Mouse (Mus musculus) embryonic facial prominence, embryonic 10.5 days (tissue): Measurements from ENCODE around the gene Tmub2. TPM values are rescaled to one million over a fixed set of nuclear protein-coding genes. Genes with fewer than 3 reads are reported as not detected.
"Not testable (repeated sequence)": the region's sequence is repeated elsewhere in the genome, so short reads cannot be mapped to it uniquely, and the experiment has no call there.

Source experiments
- DNase-seq: peaks from one replicate; pipeline ENCODE4 v3.0.0-alpha.2; 2017; ENCODE audit warnings: low spot score
- H3K27ac ChIP-seq: fragments of 300-500 bp; sonication (generic); replicated peaks from 2 replicates; pipeline ENCODE4 v1.5.1; 2016; ENCODE audit warnings: mild to moderate bottlenecking
- H3K27me3 ChIP-seq: fragments of 300-500 bp; sonication (generic); replicated peaks from 2 replicates; pipeline ENCODE4 v1.6.1; 2016; ENCODE audit warnings: low read depth, mild to moderate bottlenecking; ENCODE audit not compliant: poor library complexity, severe bottlenecking
- H3K36me3 ChIP-seq: fragments of 300-500 bp; sonication (generic); replicated peaks from 2 replicates; pipeline ENCODE4 v1.6.1; 2016; ENCODE audit warnings: mild to moderate bottlenecking, moderate library complexity
- H3K4me1 ChIP-seq: fragments of 300-500 bp; sonication (generic); 2 replicates; pipeline ENCODE4 v1.6.1; 2016
- H3K4me3 ChIP-seq: fragments of 300-500 bp; sonication (generic); 2 replicates; pipeline ENCODE4 v1.5.1; 2016; ENCODE audit warnings: mild to moderate bottlenecking, moderate library complexity
- H3K9me3 ChIP-seq: fragments of 300-500 bp; sonication (generic); 2 replicates; pipeline ENCODE4 v1.6.1; 2016; ENCODE audit warnings: mild to moderate bottlenecking
- WGBS: fragments of 180-500 bp; shearing (Covaris S2); methylation state at CpG from one replicate; pipeline ENCODE4 v1.1.7; 2016; 5-methylcytosine and 5-hydroxymethylcytosine counted together
- polyA plus RNA-seq: library from polyadenylated mRNA; unstranded; fragments of >200 nt; fragmentation: Nextera tagmentation; extraction: Ambion mirVana; gene quantifications from 2 replicates; pipeline ENCODE4 v1.2.1, GENCODE M21; 2016

Tmub2 gene
- polyA plus RNA-seq, 1 experiment from 2014 or later, result 46.2 TPM

DNA sequence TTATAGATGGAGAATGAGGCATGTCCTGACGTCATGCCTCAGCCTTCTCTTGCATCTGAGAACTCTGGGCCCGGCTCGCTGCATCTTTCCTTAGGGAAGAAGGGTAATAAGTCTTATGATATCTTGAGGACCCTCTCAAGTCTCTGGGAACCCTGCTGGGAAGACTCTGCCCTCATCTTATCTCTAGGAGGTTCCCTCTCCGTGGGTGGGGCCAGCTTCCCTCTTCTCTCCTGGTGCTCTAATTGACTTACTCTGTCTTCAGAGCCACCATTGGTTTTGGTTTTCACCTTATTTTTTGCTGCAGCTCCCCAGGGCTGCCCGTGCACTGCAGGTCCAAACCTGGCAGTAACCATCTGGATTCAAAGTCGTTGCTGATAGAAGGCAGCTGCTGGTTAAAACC, 26.6 kb upstream of the Tmub2 start:
- peaks cover 19% of the 10 kb centered on the region for H3K4me1 ChIP-seq
- no peaks in the 10 kb centered on the region for H3K9me3 ChIP-seq
- H3K27ac ChIP-seq, result no peak overlapping the region
- 84% methylated on average over 6 of the region's 6 CpGs for WGBS
- H3K4me3 ChIP-seq, result no peak overlapping the region
- no peaks in the 10 kb centered on the region for H3K27me3 ChIP-seq
- no peak for DNase-seq
- peaks cover 95% of the 10 kb centered on the region for H3K36me3 ChIP-seq

DNA sequence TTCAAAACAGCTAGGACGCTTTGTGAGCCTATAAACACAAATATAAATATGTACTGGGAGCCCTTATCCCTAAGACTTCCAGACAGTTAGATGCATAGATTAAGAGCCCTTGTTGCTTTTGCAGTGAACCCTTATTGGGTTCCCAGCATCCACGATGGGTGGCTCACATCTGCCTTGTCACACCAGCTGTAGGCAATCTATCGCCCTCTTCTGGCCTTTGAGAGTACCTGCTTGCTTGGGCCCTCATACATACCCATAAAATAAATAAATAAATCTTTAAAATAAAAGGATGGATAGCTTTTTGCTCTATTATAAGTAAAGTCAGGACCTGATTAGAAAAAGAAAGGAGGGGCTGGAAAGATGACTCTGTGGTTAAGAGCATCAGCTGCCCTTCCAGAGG, 26.2 kb upstream of the Tmub2 start:
- no peak overlapping the region for H3K27ac ChIP-seq
- no peak for DNase-seq
- no peaks in the 10 kb centered on the region for H3K27me3 ChIP-seq
- no peak overlapping the region for H3K4me3 ChIP-seq
- 91% methylated on average over 3 of the region's 3 CpGs for WGBS
- H3K4me1 ChIP-seq, result peaks cover 19% of the 10 kb centered on the region
- H3K9me3 ChIP-seq, result no peaks in the 10 kb centered on the region
- peaks cover 96% of the 10 kb centered on the region for H3K36me3 ChIP-seq

DNA sequence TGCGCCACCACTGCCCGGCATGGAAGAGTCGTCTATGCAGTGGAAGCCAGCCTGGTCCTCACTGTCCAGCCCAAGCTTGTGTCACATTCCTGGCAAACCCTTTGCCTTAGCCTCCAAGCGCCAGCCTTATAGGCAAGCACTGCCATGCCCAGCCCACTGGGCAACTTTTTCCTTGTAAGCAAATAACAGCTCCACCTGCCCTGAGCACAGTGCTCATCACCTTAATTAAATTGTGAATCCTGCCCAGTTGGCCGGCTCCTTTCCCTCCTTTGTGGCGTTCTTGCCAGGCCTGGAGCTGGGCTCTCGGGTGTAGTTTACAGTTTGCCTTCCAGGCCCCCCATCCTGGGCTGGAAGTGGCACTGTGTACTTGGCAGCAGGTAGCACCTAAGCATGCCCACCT, 21.5 kb upstream of the Tmub2 start:
- H3K27me3 ChIP-seq, result no peaks in the 10 kb centered on the region
- H3K36me3 ChIP-seq, result peaks cover 72% of the 10 kb centered on the region
- H3K4me1 ChIP-seq, result peaks cover 18% of the 10 kb centered on the region
- H3K4me3 ChIP-seq, result no peak overlapping the region
- WGBS, result 92% methylated on average over 7 of the region's 7 CpGs
- H3K9me3 ChIP-seq, result no peaks in the 10 kb centered on the region
- no peak for DNase-seq
- no peak overlapping the region for H3K27ac ChIP-seq

DNA sequence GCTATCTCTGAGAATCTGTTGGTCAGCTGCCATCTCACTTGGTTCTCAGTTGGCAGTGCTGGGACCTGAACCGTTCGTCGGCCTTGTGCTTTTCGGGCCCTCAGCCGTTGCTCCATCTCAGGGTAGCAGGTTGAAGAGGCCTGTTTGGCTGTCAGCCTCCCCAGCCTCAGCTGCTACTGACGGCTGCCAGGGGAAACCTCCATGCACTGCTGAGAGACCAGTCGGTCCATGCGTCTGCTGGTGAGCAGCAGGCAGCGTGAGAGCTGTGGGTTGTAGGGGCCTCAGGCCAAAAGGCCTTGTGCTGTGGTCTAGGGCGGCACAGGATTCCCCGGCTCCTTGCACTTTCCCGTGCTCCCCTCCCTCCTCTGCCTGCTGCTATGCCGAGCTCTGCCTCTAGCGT, 18.9 kb upstream of the Tmub2 start:
- Histone ChIP-seq H3K4me1 (peaks cover 18% of the 10 kb centered on the region), H3K9me3 (no peaks in the 10 kb centered on the region), H3K36me3 (peaks cover 48% of the 10 kb centered on the region), H3K27ac (no peak overlapping the region), H3K27me3 (no peaks in the 10 kb centered on the region), H3K4me3 (no peak overlapping the region)
- no peak for DNase-seq
- WGBS, result 64% methylated on average over 14 of the region's 14 CpGs

DNA sequence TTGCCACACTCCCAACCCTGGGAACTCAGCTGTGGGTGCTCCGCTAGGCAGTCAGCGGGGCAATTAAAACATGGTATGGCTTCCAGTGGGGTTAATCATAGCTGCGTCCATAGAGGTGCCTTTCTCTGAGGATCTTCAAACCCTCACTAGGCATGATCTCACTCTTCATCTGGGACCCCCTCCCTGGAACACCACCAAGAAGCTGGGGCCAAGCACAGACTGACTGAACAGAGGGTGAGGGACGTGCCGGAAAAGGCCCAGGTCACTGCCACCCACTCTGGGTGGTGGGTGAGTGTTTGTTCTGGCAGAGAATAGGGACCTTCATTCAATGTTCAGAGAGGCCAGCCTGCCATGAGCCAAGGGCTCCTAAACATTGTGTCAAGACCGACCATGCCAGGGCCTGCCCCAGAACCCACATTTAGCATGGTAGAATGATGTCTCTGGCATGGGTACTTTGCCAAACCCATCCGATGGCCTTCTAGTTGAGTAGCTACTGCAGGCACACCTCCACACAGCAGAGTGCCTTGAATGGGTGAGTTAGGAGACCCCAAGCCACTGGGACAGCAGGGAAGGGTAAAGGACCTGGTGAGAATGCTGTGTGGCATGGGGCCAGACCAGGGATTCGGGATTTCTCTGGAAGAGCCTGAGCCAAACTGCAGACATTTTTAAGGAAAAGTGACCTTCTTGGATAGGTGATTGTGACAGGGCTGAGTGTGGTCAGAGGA, 17.9 kb upstream of the Tmub2 start:
- no peak overlapping the region for H3K4me3 ChIP-seq
- no peak for DNase-seq
- H3K27me3 ChIP-seq, result no peaks in the 10 kb centered on the region
- H3K27ac ChIP-seq, result no peak overlapping the region
- no peaks in the 10 kb centered on the region for H3K9me3 ChIP-seq
- WGBS, result 86% methylated on average over 8 of the region's 8 CpGs
- H3K4me1 ChIP-seq, result peaks cover 18% of the 10 kb centered on the region
- peaks cover 38% of the 10 kb centered on the region for H3K36me3 ChIP-seq

DNA sequence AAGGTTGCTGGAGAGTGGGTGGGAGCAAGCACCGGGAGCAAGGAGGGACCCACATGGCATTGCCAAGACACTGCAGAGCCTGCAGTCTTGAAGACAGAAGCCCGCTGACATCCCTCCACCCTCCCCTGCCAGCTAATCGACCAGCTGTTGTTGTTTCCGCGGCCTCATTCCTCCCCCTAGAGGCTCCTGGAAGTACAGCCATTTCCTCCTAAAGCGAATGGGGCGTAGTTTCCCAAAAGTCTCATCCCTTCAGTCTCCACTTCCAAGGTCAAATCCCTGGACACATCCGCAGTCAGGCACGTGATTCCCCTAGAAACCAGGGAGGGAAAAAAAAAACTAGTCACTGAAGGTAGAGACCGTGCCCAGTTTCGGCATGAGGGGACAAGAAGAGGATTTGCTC, 17.3 kb upstream of the Tmub2 start:
- Histone ChIP-seq H3K4me1 (peaks cover 18% of the 10 kb centered on the region), H3K27ac (no peak overlapping the region), H3K36me3 (peaks cover 32% of the 10 kb centered on the region), H3K9me3 (no peaks in the 10 kb centered on the region), H3K4me3 (no peak overlapping the region), H3K27me3 (no peaks in the 10 kb centered on the region)
- peak; percentile 81 for DNase-seq
- WGBS, result 8% methylated on average over 11 of the region's 11 CpGs

DNA sequence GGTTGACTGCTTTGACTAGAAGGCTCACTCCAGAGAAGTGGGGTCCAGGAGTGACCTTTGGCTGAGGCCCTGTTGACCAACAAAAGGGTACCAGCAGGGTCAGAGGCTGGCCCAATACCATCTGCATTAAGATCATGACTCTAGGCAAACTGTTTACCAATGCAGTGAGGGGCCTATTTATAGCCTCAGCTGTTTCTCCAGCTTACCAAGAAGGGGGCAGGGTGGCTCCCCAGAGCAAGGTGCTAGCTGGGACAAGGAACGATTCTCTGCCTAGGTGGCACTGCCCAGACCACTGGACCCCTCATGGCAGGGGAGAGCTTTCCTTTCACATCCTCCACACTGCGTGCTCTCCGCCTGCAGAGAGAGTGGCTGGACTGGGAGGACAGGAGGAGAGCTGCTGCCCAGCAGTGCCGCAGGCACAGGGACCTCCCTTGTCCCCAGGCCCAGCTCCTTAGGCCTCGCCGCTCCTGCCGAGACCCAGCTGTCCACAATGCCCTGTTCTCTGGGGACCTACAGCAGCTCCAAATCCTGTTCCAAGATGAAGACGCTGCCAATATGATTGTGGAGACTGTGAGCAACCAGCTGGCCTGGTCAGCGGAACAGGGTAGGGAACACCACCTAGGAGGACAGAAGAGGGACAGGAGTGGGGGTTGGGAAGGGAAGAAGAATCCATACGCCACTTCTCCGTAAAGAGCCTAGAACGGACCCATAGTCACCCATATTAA, 16.0 kb upstream of the Tmub2 start, which contains the start of gene Asb16:
Gene Asb16 (plus strand): TSS at position 224 of the 725 bp plus-strand sequence.
- Histone ChIP-seq H3K9me3 (no peaks in the 10 kb centered on the region), H3K4me1 (peaks cover 18% of the 10 kb centered on the region), H3K36me3 (peaks cover 20% of the 10 kb centered on the region), H3K27ac (no peak within 1 kb of the TSS), H3K27me3 (0 out of 2 replicates have a peak, but pooled peaks cover 3% of the 10 kb centered on the region), H3K4me3 (no peak within 1 kb of the TSS)
- no peak for DNase-seq
- WGBS, result 87% methylated on average over 12 of the region's 12 CpGs

DNA sequence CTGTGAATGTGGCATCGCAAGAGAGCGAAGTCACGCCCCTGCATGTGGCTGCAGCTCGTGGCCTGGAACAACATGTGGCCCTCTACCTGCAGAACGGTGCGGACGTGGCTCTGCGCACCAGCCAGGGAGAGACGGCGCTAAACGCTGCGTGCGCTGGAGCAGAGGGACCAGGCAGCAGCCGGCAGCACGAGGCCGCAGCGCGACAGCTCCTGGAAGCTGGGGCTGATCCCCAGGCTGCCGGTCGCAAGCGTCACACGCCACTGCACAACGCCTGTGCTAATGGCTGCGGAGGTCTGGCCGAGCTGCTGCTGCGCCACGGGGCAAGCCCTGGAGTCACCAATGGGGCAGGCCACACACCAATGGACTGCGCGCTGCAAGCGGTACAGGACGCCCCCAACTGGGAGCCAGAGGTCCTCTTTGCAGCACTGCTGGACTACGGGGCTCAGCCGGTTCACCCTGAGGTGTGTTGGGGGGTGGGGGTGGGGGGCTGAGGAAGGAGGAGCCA, 8.3 kb upstream of the Tmub2 start:
- peaks cover 34% of the 10 kb centered on the region for H3K27me3 ChIP-seq
- peak overlapping the region; percentile 81 for H3K27ac ChIP-seq
- no peaks in the 10 kb centered on the region for H3K9me3 ChIP-seq
- H3K4me3 ChIP-seq, result peak overlapping the region; percentile 60
- H3K4me1 ChIP-seq, result peaks cover 21% of the 10 kb centered on the region
- no peaks in the 10 kb centered on the region for H3K36me3 ChIP-seq
- DNase-seq, result peak; percentile 77
- 1% methylated on average over 33 of the region's 33 CpGs for WGBS

DNA sequence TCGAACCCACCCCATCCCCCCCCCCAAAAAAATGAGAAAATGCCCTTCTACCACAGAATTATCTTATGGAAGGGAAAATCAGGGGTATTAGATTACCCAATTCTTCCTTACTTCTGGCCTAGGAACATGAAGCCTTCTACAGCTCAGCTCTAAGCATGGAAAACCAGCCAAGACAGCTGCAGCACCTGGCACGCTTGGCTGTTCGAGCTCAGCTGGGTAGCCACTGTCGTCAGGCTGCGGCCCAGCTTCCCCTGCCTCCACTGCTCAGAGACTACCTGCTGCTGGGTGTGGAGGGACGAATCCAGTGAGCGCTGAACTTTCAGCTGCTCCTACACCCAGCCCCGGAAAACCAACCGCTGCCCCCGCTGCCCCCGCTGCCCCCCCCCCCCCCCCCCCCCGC, 7.0 kb upstream of the Tmub2 start:
- no peak for DNase-seq
- H3K36me3 ChIP-seq, result no peaks in the 10 kb centered on the region
- no peak overlapping the region for H3K4me3 ChIP-seq
- H3K9me3 ChIP-seq, result no peaks in the 10 kb centered on the region
- 57% methylated on average over 9 of the region's 12 CpGs for WGBS
- H3K27me3 ChIP-seq, result peaks cover 31% of the 10 kb centered on the region
- H3K4me1 ChIP-seq, result peaks cover 21% of the 10 kb centered on the region
- H3K27ac ChIP-seq, result no peak overlapping the region

DNA sequence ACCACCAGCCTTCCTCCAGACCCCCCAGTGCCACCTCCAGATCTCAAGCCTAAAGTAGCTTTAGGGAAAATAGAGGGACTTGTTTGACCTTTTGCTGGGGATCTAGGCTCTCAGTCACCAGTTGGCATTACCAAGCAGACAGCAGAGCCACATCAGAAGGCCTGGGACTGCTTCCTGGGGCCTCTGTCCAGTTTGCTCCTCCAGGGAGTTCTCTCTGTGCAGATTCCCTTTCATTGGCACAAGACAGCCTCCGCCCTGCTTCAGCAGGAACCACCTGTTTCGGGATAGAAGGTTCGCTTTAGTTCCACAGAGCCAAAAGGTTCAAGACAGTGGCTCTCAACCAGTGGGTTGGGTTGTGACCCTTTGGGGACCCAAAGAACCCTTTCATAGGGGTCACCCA, 5.1 kb upstream of the Tmub2 start:
- no peaks in the 10 kb centered on the region for H3K9me3 ChIP-seq
- WGBS, result 96% methylated on average over 3 of the region's 3 CpGs
- peaks cover 21% of the 10 kb centered on the region for H3K4me1 ChIP-seq
- no peak for DNase-seq
- H3K4me3 ChIP-seq, result no peak overlapping the region
- no peaks in the 10 kb centered on the region for H3K36me3 ChIP-seq
- peaks cover 31% of the 10 kb centered on the region for H3K27me3 ChIP-seq
- H3K27ac ChIP-seq, result no peak overlapping the region

DNA sequence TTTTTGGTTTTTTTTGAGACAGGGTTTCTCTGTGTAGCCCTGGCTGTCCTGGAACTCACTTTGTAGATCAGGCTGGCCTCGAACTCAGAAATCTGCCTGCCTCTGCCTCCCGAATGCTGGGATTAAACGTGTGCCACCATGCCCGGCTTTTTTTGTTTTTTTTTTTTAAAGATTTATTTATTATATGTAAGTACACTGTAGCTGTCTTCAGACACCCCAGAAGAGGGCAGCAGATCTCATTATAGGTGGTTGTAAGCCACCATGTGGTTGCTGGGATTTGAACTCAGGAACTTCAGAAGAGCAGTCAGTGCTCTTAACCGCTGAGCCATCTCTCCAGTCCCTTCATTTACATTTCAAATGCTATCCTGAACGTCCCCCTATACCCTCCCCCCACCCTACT, 4.5 kb upstream of the Tmub2 start:
- peaks cover 22% of the 10 kb centered on the region for H3K4me1 ChIP-seq
- H3K36me3 ChIP-seq, H3K27ac ChIP-seq, DNase-seq, H3K4me3 ChIP-seq, H3K9me3 ChIP-seq: not testable (repeated sequence)
- H3K27me3 ChIP-seq, result peaks cover 27% of the 10 kb centered on the region
- 78% methylated on average over 6 of the region's 6 CpGs for WGBS

DNA sequence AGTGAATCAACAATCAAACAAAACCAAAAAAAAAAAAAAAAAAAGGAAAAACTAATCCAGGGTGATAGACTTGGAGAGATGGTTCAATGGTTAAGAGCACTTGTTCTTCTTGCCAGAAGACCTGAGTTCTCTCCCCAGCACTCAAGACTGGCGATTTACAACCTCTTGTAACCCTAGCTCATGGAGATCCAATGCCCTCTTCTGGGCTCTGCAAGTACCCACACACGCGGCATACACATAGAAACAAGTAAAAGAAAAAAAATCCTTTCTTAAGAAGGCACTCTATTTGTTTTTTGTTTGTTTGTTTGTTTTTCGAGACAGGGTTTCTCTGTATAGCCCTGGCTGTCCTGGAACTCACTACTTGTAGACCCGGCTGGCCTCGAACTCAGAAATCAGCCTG, 809 bp upstream of the Tmub2 start:
- H3K4me3 ChIP-seq, result peak overlapping the region; percentile 90; the same call in 1 of the 2 replicates
- H3K27me3 ChIP-seq, result no peaks in the 10 kb centered on the region
- H3K27ac ChIP-seq, result peak overlapping the region; percentile 88
- no peak for DNase-seq
- peaks cover 19% of the 10 kb centered on the region for H3K36me3 ChIP-seq
- no peaks in the 10 kb centered on the region for H3K9me3 ChIP-seq
- 91% methylated on average over 6 of the region's 6 CpGs for WGBS
- H3K4me1 ChIP-seq, result peaks cover 18% of the 10 kb centered on the region
